Mouse (Mus musculus): Measurements from ENCODE around the gene Cc2d2b. TPM values are rescaled to one million over a fixed set of nuclear protein-coding genes. Genes with fewer than 3 reads are reported as not detected.

Gene Cc2d2b
- total and polyA plus RNA-seq, 3 experiments = not detected

- peaks cover 0 to 14% of the 10 kb centered on the region in 2 experiments; a peak in 2 of 4 replicates for H3K4me1 ChIP-seq (ENCODE audit: control insufficient read depth in 1 of 2, insufficient read depth in 2 of 2)
- in situ Hi-C loops (cut with MboI; ENCODE audit: low pct_ligation_motif_present, low pct_unique_long_range_greater_than_20kb, low sequenced_read_pairs) = no loop called here
- DNase-seq (ENCODE audit: extremely low read depth) = no peak
- TF ChIP-seq MEF2A (IDR thresholded peaks at IDR 0.05; ENCODE audit: borderline replicate concordance, low read depth, low read length) (no peak), CHD1 (IDR thresholded peaks at IDR 0.05; ENCODE audit: low read depth, low read length) (no peak), PAX5 (IDR thresholded peaks at IDR 0.05; ENCODE audit: low read length) (no peak), ZMIZ1 (IDR thresholded peaks at IDR 0.05; ENCODE audit: low read depth, low read length) (no peak), GABPA (IDR thresholded peaks at IDR 0.05; ENCODE audit: insufficient replicate concordance, low read depth, low read length) (no peak), TCF12 (IDR thresholded peaks at IDR 0.05; ENCODE audit: low read depth, low read length) (no peak), MXI1 (IDR thresholded peaks at IDR 0.05; ENCODE audit: low read depth, low read length) (no peak), BHLHE40 (IDR thresholded peaks at IDR 0.05; ENCODE audit: low read depth, low read length) (no peak), CTCF (conservative IDR thresholded peaks at IDR 0.05 in 1 of 2, IDR thresholded peaks at IDR 0.05 in 1 of 2; ENCODE audit: low read depth in 2 of 2, low read length in 2 of 2) (no peak), TBP (conservative IDR thresholded peaks at IDR 0.05; ENCODE audit: low read depth, low read length) (no peak), CHD2 (IDR thresholded peaks at IDR 0.05; ENCODE audit: low read length) (no peak), ZC3H11A (IDR thresholded peaks at IDR 0.05; ENCODE audit: low read depth, low read length) (no peak), IRF4 (IDR thresholded peaks at IDR 0.05; ENCODE audit: low read depth, low read length) (no peak), ETS1 (conservative IDR thresholded peaks at IDR 0.05; ENCODE audit: low read depth, low read length) (no peak), ZNF384 (IDR thresholded peaks at IDR 0.05; ENCODE audit: low read depth, low read length) (no peak), ELF1 (IDR thresholded peaks at IDR 0.05; ENCODE audit: low read depth, low read length) (no peak)
- no peak overlapping the region for H3K27ac ChIP-seq (ENCODE audit: insufficient read depth, low read depth)
- H3K79me2 ChIP-seq (replicated peaks; ENCODE audit: control insufficient read depth, extremely low read depth, insufficient read depth, poor library complexity, severe bottlenecking) = no peaks in the 10 kb centered on the region
- H3K27me3 ChIP-seq (replicated peaks) = no peaks in the 10 kb centered on the region
- no peak overlapping the region for H3K4me2 ChIP-seq (ENCODE audit: insufficient read depth, low read depth, poor library complexity, severe bottlenecking)
- dilution Hi-C loops (cut with MboI; ENCODE audit: extremely low pct_ligation_motif_present, extremely low pct_unique_long_range_greater_than_20kb, low sequenced_read_pairs) = no loop called here
- H3K9me3 ChIP-seq (replicated peaks; ENCODE audit: low read length) = no peaks in the 10 kb centered on the region
- no peaks in the 10 kb centered on the region for H3K36me3 ChIP-seq (replicated peaks in 1 of 2; ENCODE audit: control insufficient read depth in 1 of 2, insufficient read depth in 1 of 2, low read length in 1 of 2)
- no peak overlapping the region for H3K4me3 ChIP-seq (replicated peaks in 1 of 3; ENCODE audit: low read depth in 2 of 3, low read length in 2 of 3, poor library complexity in 1 of 3)
- H3K9ac ChIP-seq (ENCODE audit: insufficient read depth, low read depth) = no peak overlapping the region
Measured at GRCm38 (mm10) chr19:40811840-40812239, 63.3 kb downstream of the Cc2d2b start.

GRCm38 (mm10) chr19:40812778-40813177, 64.2 kb downstream of the Cc2d2b start:
- dilution Hi-C loops (cut with MboI; ENCODE audit: extremely low pct_ligation_motif_present, extremely low pct_unique_long_range_greater_than_20kb, low sequenced_read_pairs) = no loop called here
- H3K27ac ChIP-seq (ENCODE audit: insufficient read depth, low read depth) = no peak overlapping the region
- no peaks in the 10 kb centered on the region for H3K27me3 ChIP-seq (replicated peaks)
- H3K4me3 ChIP-seq (replicated peaks in 1 of 3; ENCODE audit: low read depth in 2 of 3, low read length in 2 of 3, poor library complexity in 1 of 3) = no peak overlapping the region
- no peak for DNase-seq (ENCODE audit: extremely low read depth)
- no peaks in the 10 kb centered on the region for H3K36me3 ChIP-seq (replicated peaks in 1 of 2; ENCODE audit: control insufficient read depth in 1 of 2, insufficient read depth in 1 of 2, low read length in 1 of 2)
- H3K9me3 ChIP-seq (replicated peaks; ENCODE audit: low read length) = no peaks in the 10 kb centered on the region
- peaks cover 0 to 15% of the 10 kb centered on the region in 2 experiments; a peak in 2 of 4 replicates for H3K4me1 ChIP-seq (ENCODE audit: control insufficient read depth in 1 of 2, insufficient read depth in 2 of 2)
- no peaks in the 10 kb centered on the region for H3K79me2 ChIP-seq (replicated peaks; ENCODE audit: control insufficient read depth, extremely low read depth, insufficient read depth, poor library complexity, severe bottlenecking)
- no peak for TF ChIP-seq USF2 (conservative IDR thresholded peaks at IDR 0.05; ENCODE audit: low read depth, low read length)
- TF ChIP-seq MAFK (IDR thresholded peaks at IDR 0.05; ENCODE audit: insufficient replicate concordance, low read length) = no peak
- TF ChIP-seq RCOR1 (conservative IDR thresholded peaks at IDR 0.05; ENCODE audit: low read depth, low read length) = no peak
- no peak overlapping the region for H3K9ac ChIP-seq (ENCODE audit: insufficient read depth, low read depth)
- no peak overlapping the region for H3K4me2 ChIP-seq (ENCODE audit: insufficient read depth, low read depth, poor library complexity, severe bottlenecking)
- in situ Hi-C loops (cut with MboI; ENCODE audit: low pct_ligation_motif_present, low pct_unique_long_range_greater_than_20kb, low sequenced_read_pairs) = no loop called here
